Mouse (Mus musculus): Measurements from ENCODE around the gene Zcchc7.

DNA sequence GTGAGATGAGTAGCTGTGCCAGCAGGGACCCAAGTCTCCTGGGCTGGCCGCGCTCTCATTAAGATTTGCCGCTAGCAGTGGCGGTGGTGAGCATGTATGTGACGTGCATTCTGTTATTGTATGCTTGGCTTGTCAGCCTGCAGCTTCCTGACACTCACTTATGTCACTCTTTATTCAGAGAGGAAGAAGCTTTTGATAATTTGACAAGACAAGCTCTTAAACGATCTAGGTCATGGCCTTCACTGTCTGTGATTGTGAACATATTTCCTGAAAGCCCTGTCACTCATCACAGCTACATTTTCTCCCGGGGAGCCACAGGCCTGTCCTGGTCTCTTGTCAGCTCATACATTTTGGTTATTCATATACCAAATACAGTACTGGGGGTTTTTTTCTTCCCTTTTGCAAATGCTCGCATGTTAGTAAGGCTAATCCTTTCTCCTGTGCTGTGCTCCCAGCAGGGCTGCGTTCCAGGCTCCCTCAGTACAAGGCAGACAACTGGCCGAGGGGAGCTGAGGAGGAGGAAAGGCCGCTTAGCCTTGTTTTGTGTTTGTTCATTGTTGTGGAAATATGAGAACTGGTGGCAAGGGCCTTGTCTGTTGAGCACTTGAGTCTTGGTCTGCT lies 150.1 kb downstream of the Zcchc7 start:
- TF ChIP-seq CTCF (IDR thresholded peaks at IDR 0.05; ENCODE audit: control insufficient read depth, insufficient read depth, insufficient read length) (no peak), MAX (IDR thresholded peaks at IDR 0.05) (no peak)

All from C2C12 (cell line).